Mouse (Mus musculus): ENCODE measurements around the gene Ank. TPM values are rescaled to one million over a fixed set of nuclear protein-coding genes. Genes with fewer than 3 reads are reported as not detected.
"Not testable (repeated sequence)": the region's sequence is repeated elsewhere in the genome, so short reads cannot be mapped to it uniquely, and the experiment has no call there.

Gene Ank
- total RNA-seq, 2 experiments from 2014 or later = 165 to 172 TPM

GRCm38 (mm10) chr15:27463876-27464275, 2.6 kb upstream of the Ank start:
- intact Hi-C loops (cut with DNase I) = no loop called here
- no peak for DNase-seq (ENCODE audit: extremely low spot score in 1 of 2, low spot score in 2 of 2)

- intact Hi-C loops (cut with DNase I) = loop anchor here (2.0 to 5.0 kb wide), 3 partner anchors 117 to 147 kb away; no protein-coding TSS in a partner anchor
Observed at GRCm38 (mm10) chr15:27465391-27466005, 979 bp upstream of the Ank start.

GRCm38 (mm10) chr15:27467081-27467491, 609 bp downstream of the Ank start:
- intact Hi-C loops (cut with DNase I) = loop anchor here (2.0 to 5.0 kb wide), 3 partner anchors 115 to 145 kb away; no protein-coding TSS in a partner anchor
- no peak for DNase-seq (ENCODE audit: extremely low spot score in 1 of 2, low spot score in 2 of 2)

More at GRCm38 (mm10) chr15:27465391-27466005, 979 bp upstream of the Ank start:
- no peak for DNase-seq (ENCODE audit: extremely low spot score in 1 of 2, low spot score in 2 of 2)

GRCm38 (mm10) chr15:27467641-27468040, 1.2 kb downstream of the Ank start:
- DNase-seq (ENCODE audit: extremely low spot score in 1 of 2, low spot score in 2 of 2) = no peak

GRCm38 (mm10) chr15:27468822-27469488, 2.5 kb downstream of the Ank start:
- intact Hi-C loops (cut with DNase I) = loop anchor here (5.0 kb wide), 2 partner anchors 113 to 143 kb away; no protein-coding TSS in a partner anchor
- DNase-seq (ENCODE audit: extremely low spot score in 1 of 2, low spot score in 2 of 2) = no peak

More at GRCm38 (mm10) chr15:27467641-27468040, 1.2 kb downstream of the Ank start:
- intact Hi-C loops (cut with DNase I) = loop anchor here (2.0 to 5.0 kb wide), 3 partner anchors 115 to 145 kb away; no protein-coding TSS in a partner anchor

- intact Hi-C loops (cut with DNase I); DNase-seq (ENCODE audit: extremely low spot score in 1 of 2, low spot score in 2 of 2): not testable (repeated sequence)
Observed at GRCm38 (mm10) chr15:27470346-27470745, 3.9 kb downstream of the Ank start.

GRCm38 (mm10) chr15:27472315-27472714, 5.8 kb downstream of the Ank start:
- no peak for DNase-seq (ENCODE audit: extremely low spot score in 1 of 2, low spot score in 2 of 2)
- intact Hi-C loops (cut with DNase I) = no loop called here

GRCm38 (mm10) chr15:27475988-27476387, 9.5 kb downstream of the Ank start:
- no peak for DNase-seq (ENCODE audit: extremely low spot score in 1 of 2, low spot score in 2 of 2)
- intact Hi-C loops (cut with DNase I) = no loop called here

- no peak for DNase-seq (ENCODE audit: extremely low spot score in 1 of 2, low spot score in 2 of 2)
- intact Hi-C loops (cut with DNase I) = no loop called here
Observed at GRCm38 (mm10) chr15:27476671-27477070, 10.2 kb downstream of the Ank start.

GRCm38 (mm10) chr15:27477159-27477558, 10.7 kb downstream of the Ank start:
- DNase-seq (ENCODE audit: extremely low spot score in 1 of 2, low spot score in 2 of 2) = no peak
- intact Hi-C loops (cut with DNase I) = no loop called here

- intact Hi-C loops (cut with DNase I) = no loop called here
- DNase-seq (ENCODE audit: extremely low spot score in 1 of 2, low spot score in 2 of 2) = no peak
Observed at GRCm38 (mm10) chr15:27477630-27478029, 11.2 kb downstream of the Ank start.

- intact Hi-C loops (cut with DNase I) = no loop called here
- DNase-seq (ENCODE audit: extremely low spot score in 1 of 2, low spot score in 2 of 2) = no peak
Observed at GRCm38 (mm10) chr15:27480333-27481015, 14.0 kb downstream of the Ank start.

- intact Hi-C loops (cut with DNase I) = no loop called here
- no peak for DNase-seq (ENCODE audit: extremely low spot score in 1 of 2, low spot score in 2 of 2)
Observed at GRCm38 (mm10) chr15:27481956-27482355, 15.5 kb downstream of the Ank start.

- intact Hi-C loops (cut with DNase I) = no loop called here
- DNase-seq (ENCODE audit: extremely low spot score in 1 of 2, low spot score in 2 of 2) = no peak
Observed at GRCm38 (mm10) chr15:27483183-27483582, 16.7 kb downstream of the Ank start.

GRCm38 (mm10) chr15:27485567-27486278, 19.2 kb downstream of the Ank start:
- no peak for DNase-seq (ENCODE audit: extremely low spot score in 1 of 2, low spot score in 2 of 2)
- intact Hi-C loops (cut with DNase I) = loop anchor here (5.0 kb wide), 1 partner anchor 82 kb away; no protein-coding TSS in a partner anchor

- intact Hi-C loops (cut with DNase I) = loop anchor here (5.0 kb wide), 1 partner anchor 81 kb away; no protein-coding TSS in a partner anchor
- DNase-seq (ENCODE audit: extremely low spot score in 1 of 2, low spot score in 2 of 2) = no peak
Observed at GRCm38 (mm10) chr15:27486279-27486618, 19.8 kb downstream of the Ank start.

- intact Hi-C loops (cut with DNase I) = loop anchor here (5.0 kb wide), 1 partner anchor 80 kb away; no protein-coding TSS in a partner anchor
- DNase-seq (ENCODE audit: extremely low spot score in 1 of 2, low spot score in 2 of 2) = no peak
Observed at GRCm38 (mm10) chr15:27487059-27487458, 20.6 kb downstream of the Ank start.

- DNase-seq (ENCODE audit: extremely low spot score in 1 of 2, low spot score in 2 of 2) = peak in 1 of 2 experiments; percentile 52
Observed at GRCm38 (mm10) chr15:27488042-27488441, 21.6 kb downstream of the Ank start.

GRCm38 (mm10) chr15:27490676-27491075, 24.2 kb downstream of the Ank start:
- intact Hi-C loops (cut with DNase I) = no loop called here

More at GRCm38 (mm10) chr15:27488042-27488441, 21.6 kb downstream of the Ank start:
- intact Hi-C loops (cut with DNase I) = loop anchor here (5.0 kb wide), 1 partner anchor 79 kb away; no protein-coding TSS in a partner anchor

More at GRCm38 (mm10) chr15:27490676-27491075, 24.2 kb downstream of the Ank start:
- no peak for DNase-seq (ENCODE audit: extremely low spot score in 1 of 2, low spot score in 2 of 2)

Measured in left cerebral cortex, postnatal 10 days (tissue).